Mouse (Mus musculus): ENCODE measurements at regions not wholly inside any gene's neighbourhood (a gene's known extent, or its start where the extent isn't known, plus 50 kb on each side); places are given as distances from the start of the nearest gene placed in this dataset.

- peak; percentile 6 for DNase-seq
- H3K4me2 ChIP-seq: no peak overlapping the region
- TF ChIP-seq CTCF (IDR thresholded peaks at IDR 0.05; ENCODE audit: low read depth): no peak
- ATAC-seq (ENCODE audit: insufficient read depth): no peak; the same call in 1 of the 2 replicates
- no peaks in the 10 kb centered on the region for H3K27me3 ChIP-seq (ENCODE audit: insufficient read depth, low read length)
- WGBS: 27% methylated on average over 3 of the region's 3 CpGs
- no peaks in the 10 kb centered on the region for H3K4me1 ChIP-seq (ENCODE audit: insufficient read depth)
- H3K9ac ChIP-seq: no peak overlapping the region
- H3K27ac ChIP-seq (ENCODE audit: low read depth): no peak overlapping the region
- no peaks in the 10 kb centered on the region for H3K36me3 ChIP-seq (ENCODE audit: insufficient read depth)
- no peak overlapping the region for H3K4me3 ChIP-seq (ENCODE audit: low read depth, low read length)
- H3K9me3 ChIP-seq (ENCODE audit: low read depth, low read length): no peaks in the 10 kb centered on the region
Observed at GRCm38 (mm10) chr14:73895266-73895665, 234.2 kb downstream of the Gm21750 start.

- no peak overlapping the region for H3K4me2 ChIP-seq
- H3K36me3 ChIP-seq (ENCODE audit: insufficient read depth): no peaks in the 10 kb centered on the region
- H3K4me1 ChIP-seq (ENCODE audit: insufficient read depth): no peaks in the 10 kb centered on the region
- no peak overlapping the region for H3K4me3 ChIP-seq (ENCODE audit: low read depth, low read length)
- no peak for DNase-seq
- no peak for TF ChIP-seq CTCF (IDR thresholded peaks at IDR 0.05; ENCODE audit: low read depth)
- no peak overlapping the region for H3K27ac ChIP-seq (ENCODE audit: low read depth)
- no peaks in the 10 kb centered on the region for H3K9me3 ChIP-seq (ENCODE audit: low read depth, low read length)
- H3K27me3 ChIP-seq (ENCODE audit: insufficient read depth, low read length): no peaks in the 10 kb centered on the region
- H3K9ac ChIP-seq: no peak overlapping the region
- no peak for ATAC-seq (ENCODE audit: insufficient read depth)
Observed at GRCm38 (mm10) chr14:73899078-73899477, 238.1 kb downstream of the Gm21750 start.

GRCm38 (mm10) chr14:73902085-73902713, 241.2 kb downstream of the Gm21750 start:
- Histone ChIP-seq H3K27ac (ENCODE audit: low read depth) (no peak overlapping the region), H3K4me2 (no peak overlapping the region), H3K9ac (no peak overlapping the region), H3K4me1 (ENCODE audit: insufficient read depth) (no peaks in the 10 kb centered on the region), H3K27me3 (ENCODE audit: insufficient read depth, low read length) (no peaks in the 10 kb centered on the region), H3K4me3 (ENCODE audit: low read depth, low read length) (no peak overlapping the region), H3K36me3 (ENCODE audit: insufficient read depth) (no peaks in the 10 kb centered on the region), H3K9me3 (ENCODE audit: low read depth, low read length) (no peaks in the 10 kb centered on the region)
- TF ChIP-seq CTCF (IDR thresholded peaks at IDR 0.05; ENCODE audit: low read depth): no peak
- DNase-seq (no peak), ATAC-seq (ENCODE audit: insufficient read depth) (no peak)
- 84% methylated on average over 6 of the region's 6 CpGs for WGBS

- 65% methylated on average over 5 of the region's 5 CpGs for WGBS
- no peak for ATAC-seq (ENCODE audit: insufficient read depth)
- Histone ChIP-seq H3K9me3 (ENCODE audit: low read depth, low read length) (no peaks in the 10 kb centered on the region), H3K9ac (no peak overlapping the region), H3K27me3 (ENCODE audit: insufficient read depth, low read length) (no peaks in the 10 kb centered on the region), H3K36me3 (ENCODE audit: insufficient read depth) (no peaks in the 10 kb centered on the region), H3K4me3 (ENCODE audit: low read depth, low read length) (no peak overlapping the region), H3K27ac (ENCODE audit: low read depth) (no peak overlapping the region), H3K4me1 (ENCODE audit: insufficient read depth) (no peaks in the 10 kb centered on the region), H3K4me2 (no peak overlapping the region)
- no peak for TF ChIP-seq CTCF (IDR thresholded peaks at IDR 0.05; ENCODE audit: low read depth)
- DNase-seq: no peak
Observed at GRCm38 (mm10) chr14:73913756-73914448, 252.9 kb downstream of the Gm21750 start.

- no peak for TF ChIP-seq CTCF (IDR thresholded peaks at IDR 0.05; ENCODE audit: low read depth)
- ATAC-seq (ENCODE audit: insufficient read depth) (no peak), DNase-seq (no peak)
- H3K9me3 ChIP-seq (ENCODE audit: low read depth, low read length): no peaks in the 10 kb centered on the region
- no peak overlapping the region for H3K27ac ChIP-seq (ENCODE audit: low read depth)
- no peak overlapping the region for H3K9ac ChIP-seq
- H3K36me3 ChIP-seq (ENCODE audit: insufficient read depth): no peaks in the 10 kb centered on the region
- no peaks in the 10 kb centered on the region for H3K27me3 ChIP-seq (ENCODE audit: insufficient read depth, low read length)
- no peaks in the 10 kb centered on the region for H3K4me1 ChIP-seq (ENCODE audit: insufficient read depth)
- H3K4me3 ChIP-seq (ENCODE audit: low read depth, low read length): no peak overlapping the region
- H3K4me2 ChIP-seq: no peak overlapping the region
Observed at GRCm38 (mm10) chr14:73915990-73916389, 255.0 kb downstream of the Gm21750 start.

GRCm38 (mm10) chr14:73931095-73931494, 270.1 kb downstream of the Gm21750 start:
- H3K4me2 ChIP-seq: no peak overlapping the region
- WGBS: 82% methylated on average over 2 of the region's 2 CpGs
- H3K36me3 ChIP-seq (ENCODE audit: insufficient read depth): no peaks in the 10 kb centered on the region

GRCm38 (mm10) chr14:73947316-73947715, 286.3 kb downstream of the Gm21750 start:
- H3K9me3 ChIP-seq (ENCODE audit: low read depth, low read length): no peaks in the 10 kb centered on the region
- 55% methylated on average over 2 of the region's 2 CpGs for WGBS
- no peaks in the 10 kb centered on the region for H3K27me3 ChIP-seq (ENCODE audit: insufficient read depth, low read length)
- no peak overlapping the region for H3K27ac ChIP-seq (ENCODE audit: low read depth)
- no peak for DNase-seq
- H3K9ac ChIP-seq: no peak overlapping the region
- H3K36me3 ChIP-seq (ENCODE audit: insufficient read depth): no peaks in the 10 kb centered on the region
- ATAC-seq (ENCODE audit: insufficient read depth): no peak
- TF ChIP-seq CTCF (IDR thresholded peaks at IDR 0.05; ENCODE audit: low read depth): no peak
- H3K4me3 ChIP-seq (ENCODE audit: low read depth, low read length): no peak overlapping the region
- H3K4me1 ChIP-seq (ENCODE audit: insufficient read depth): no peaks in the 10 kb centered on the region
- H3K4me2 ChIP-seq: no peak overlapping the region

More at GRCm38 (mm10) chr14:73931095-73931494, 270.1 kb downstream of the Gm21750 start:
- no peak for TF ChIP-seq CTCF (IDR thresholded peaks at IDR 0.05; ENCODE audit: low read depth)
- Histone ChIP-seq H3K9me3 (ENCODE audit: low read depth, low read length) (no peaks in the 10 kb centered on the region), H3K27ac (ENCODE audit: low read depth) (no peak overlapping the region), H3K4me3 (ENCODE audit: low read depth, low read length) (no peak overlapping the region), H3K4me1 (ENCODE audit: insufficient read depth) (no peaks in the 10 kb centered on the region), H3K27me3 (ENCODE audit: insufficient read depth, low read length) (no peaks in the 10 kb centered on the region), H3K9ac (no peak overlapping the region)
- no peak for ATAC-seq (ENCODE audit: insufficient read depth)
- DNase-seq: no peak
